Mouse (Mus musculus) hindbrain, embryonic 13.5 days (tissue): ENCODE measurements around the gene Tpbpa. TPM values are rescaled to one million over a fixed set of nuclear protein-coding genes. Genes with fewer than 3 reads are reported as not detected.

Source experiments
- polyA plus RNA-seq: library from polyadenylated mRNA; unstranded; fragments of >200 nt; fragmentation: Nextera tagmentation; extraction: Ambion mirVana; gene quantifications from 2 replicates; pipeline ENCODE4 v1.2.1, GENCODE M21; 2015

Tpbpa gene
- polyA plus RNA-seq, 1 experiment from 2014 or later = not detected

Other genes with a start within 250 kb of the Tpbpa start
- gene BC051665, start 155.6 kb downstream of the Tpbpa start, polyA plus RNA-seq = not detected in 2 replicates
- gene Ctsll3, start 139.1 kb downstream of the Tpbpa start, polyA plus RNA-seq = not detected in 2 replicates
- gene 4930486L24Rik, start 77.5 kb downstream of the Tpbpa start, polyA plus RNA-seq = not detected in 2 replicates
- gene Gm49392, start 45.1 kb downstream of the Tpbpa start, polyA plus RNA-seq = 0.18 and 0.39 TPM in 2 replicates
- gene Ctla2b, start 44.5 kb downstream of the Tpbpa start, polyA plus RNA-seq = 1.7 and 2.5 TPM in 2 replicates
- not detected in 2 replicates for gene Tpbpb, start 37.1 kb downstream of the Tpbpa start, polyA plus RNA-seq
- not detected in 2 replicates for gene Gm49393, start 6.4 kb downstream of the Tpbpa start, polyA plus RNA-seq
- gene Gm49391, start 5.4 kb downstream of the Tpbpa start, polyA plus RNA-seq = 0.28 and 1.1 TPM in 2 replicates
- 14.1 and 17.5 TPM in 2 replicates for gene Ctla2a, start 5.4 kb downstream of the Tpbpa start, polyA plus RNA-seq
- gene Ctsj, start 64.0 kb upstream of the Tpbpa start, polyA plus RNA-seq = not detected in 2 replicates
- gene Ctsq, start 98.6 kb upstream of the Tpbpa start, polyA plus RNA-seq = not detected in 2 replicates
- not detected in 2 replicates for gene Ctsr, start 222.3 kb upstream of the Tpbpa start, polyA plus RNA-seq